Mouse (Mus musculus) G1E-ER4 (cell line): Measurements from ENCODE around the gene Efcab7. TPM values are rescaled to one million over a fixed set of nuclear protein-coding genes. Genes with fewer than 3 reads are reported as not detected.

Experiments
- GATA1 ChIP-seq: IDR thresholded peaks from one replicate; pipeline ENCODE4 v1.8.0; 2012; ENCODE audit warnings: low read length, inconsistent platforms
- polyA plus RNA-seq: library from polyadenylated mRNA; stranded (reverse); fragments of >175 nt; gene quantifications from 2 replicates; pipeline ENCODE4 v1.2.3, GENCODE M21; 2012

Efcab7 gene
- polyA plus RNA-seq, 1 experiment = 1.3 TPM

- TF ChIP-seq GATA1 = no peak
Observed at GRCm38 (mm10) chr4:99931807-99932206, 102.8 kb downstream of the Efcab7 start.

- no peak for TF ChIP-seq GATA1
Observed at GRCm38 (mm10) chr4:99934859-99935258, 105.9 kb downstream of the Efcab7 start.

- no peak for TF ChIP-seq GATA1
Observed at GRCm38 (mm10) chr4:99936278-99936677, 107.3 kb downstream of the Efcab7 start.

GRCm38 (mm10) chr4:99939711-99940505 lies 110.9 kb downstream of the Efcab7 start:
- no peak for TF ChIP-seq GATA1

- no peak for TF ChIP-seq GATA1
Observed at GRCm38 (mm10) chr4:99941655-99942414, 112.8 kb downstream of the Efcab7 start.

GRCm38 (mm10) chr4:99944606-99945005 lies 115.6 kb downstream of the Efcab7 start:
- TF ChIP-seq GATA1 = no peak

GRCm38 (mm10) chr4:99945011-99945410 lies 116.0 kb downstream of the Efcab7 start:
- TF ChIP-seq GATA1 = no peak

GRCm38 (mm10) chr4:99946516-99946915 lies 117.5 kb downstream of the Efcab7 start:
- no peak for TF ChIP-seq GATA1

GRCm38 (mm10) chr4:99947192-99947591 lies 118.2 kb downstream of the Efcab7 start:
- no peak for TF ChIP-seq GATA1

GRCm38 (mm10) chr4:99947896-99948295 lies 118.9 kb downstream of the Efcab7 start:
- no peak for TF ChIP-seq GATA1

GRCm38 (mm10) chr4:99953904-99954303 lies 124.9 kb downstream of the Efcab7 start:
- TF ChIP-seq GATA1 = no peak

- no peak for TF ChIP-seq GATA1
Observed at GRCm38 (mm10) chr4:99955396-99955795, 126.4 kb downstream of the Efcab7 start.

GRCm38 (mm10) chr4:99957186-99957585 lies 128.2 kb downstream of the Efcab7 start:
- no peak for TF ChIP-seq GATA1

- TF ChIP-seq GATA1 = no peak
Observed at GRCm38 (mm10) chr4:99958084-99958815, 129.3 kb downstream of the Efcab7 start.

- no peak for TF ChIP-seq GATA1
Observed at GRCm38 (mm10) chr4:99959308-99959707, 130.3 kb downstream of the Efcab7 start.

Other genes starting within 250 kb of the Efcab7 start
- not detected in 2 replicates for gene Foxd3, start 172.9 kb upstream of the Efcab7 start, polyA plus RNA-seq
- gene Alg6, start 113.5 kb upstream of the Efcab7 start, polyA plus RNA-seq = 0.13 and 0.35 TPM in 2 replicates
- 39.9 and 42.5 TPM in 2 replicates for gene Pgm1, start 100.2 kb downstream of the Efcab7 start, polyA plus RNA-seq
- 0.73 and 0.81 TPM in 2 replicates for gene Itgb3bp, start 100.6 kb downstream of the Efcab7 start, polyA plus RNA-seq